Mouse (Mus musculus) kidney, adult 2 months (tissue): ENCODE data around the gene Trak1.

Experiments
- CTCF ChIP-seq: fragments of 200-500 bp; conservative IDR thresholded peaks from 2 replicates; pipeline ENCODE4 v1.5.1; 2011; ENCODE audit warnings: low read depth, mild to moderate bottlenecking, control low read depth, low read length, moderate library complexity, mixed read lengths; ENCODE audit not compliant: insufficient read depth, insufficient read length
- POLR2A ChIP-seq: fragments of 200-500 bp; IDR thresholded peaks from one replicate; pipeline ENCODE4 v1.6.1; 2011; ENCODE audit warnings: low read depth, low read length, control low read depth

DNA sequence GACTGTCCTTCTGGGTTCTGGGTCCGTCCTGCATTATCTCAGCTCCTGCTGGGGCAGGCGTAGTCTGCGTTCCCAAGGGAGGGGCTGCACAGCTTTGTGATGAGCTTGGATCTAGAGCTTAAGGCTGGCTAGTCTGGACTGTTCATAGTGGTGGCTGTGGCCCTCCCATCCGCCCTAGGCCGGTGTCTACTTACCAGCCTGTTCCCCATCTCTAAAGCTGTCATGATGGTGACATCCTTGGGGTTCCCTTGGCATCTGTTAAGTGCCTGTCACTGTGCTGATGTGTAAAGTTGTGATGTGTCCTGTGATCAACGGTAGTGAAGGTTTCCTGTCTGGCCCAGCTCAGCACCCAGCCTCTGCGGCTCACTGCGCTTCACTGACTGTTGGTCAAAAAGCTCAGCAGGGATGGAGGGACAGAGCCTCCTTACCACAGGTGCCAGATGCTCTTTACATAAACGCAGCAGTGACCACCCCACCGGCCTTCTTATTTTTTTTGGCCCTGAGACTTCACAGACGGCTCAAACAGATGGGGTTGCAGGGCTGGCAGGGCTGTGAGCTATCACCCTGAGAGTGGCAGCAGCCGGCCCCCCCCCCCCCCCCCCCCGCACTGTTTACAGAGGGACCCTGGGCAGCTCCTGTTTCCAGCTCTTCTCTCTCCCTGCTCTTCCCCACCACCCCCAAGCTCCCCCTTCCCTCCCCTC is 74.8 kb downstream of the Trak1 start:
- TF ChIP-seq CTCF: no peak
- no peak for TF ChIP-seq POLR2A
